Mouse (Mus musculus) hindlimb bud, embryonic 11.5 days (tissue): ENCODE measurements around the gene Gng11.

Source experiments
- DNase-seq: peaks from one replicate; pipeline ENCODE4 v3.0.0-alpha.2; 2012; ENCODE audit warnings: low read depth, low spot score; ENCODE audit errors: extremely low spot score

Gng11 gene

DNA sequence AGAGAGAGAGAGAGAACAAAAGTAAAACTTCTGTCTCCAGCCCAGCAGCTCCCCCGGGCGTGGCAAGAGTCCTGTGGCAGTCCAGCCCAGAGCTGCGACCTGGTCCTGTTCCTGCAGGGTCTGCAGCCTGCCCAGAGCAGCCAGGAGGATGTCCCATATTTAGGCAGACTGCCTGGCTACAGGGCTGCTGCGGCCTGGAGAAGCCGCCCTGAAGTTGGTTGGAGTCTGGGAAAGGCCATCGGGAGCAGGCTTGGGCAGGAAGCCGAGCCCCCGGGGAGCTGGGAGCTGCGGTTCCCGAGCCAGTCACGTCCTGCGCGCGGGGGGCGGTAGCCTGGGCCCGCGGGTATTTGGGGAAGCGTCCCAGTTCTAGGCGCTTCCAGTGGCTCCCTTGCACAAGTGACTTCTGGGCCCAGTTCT, at the start of gene Gng11:
TSS of gene Gng11 (plus strand) at position 15 of the 417 bp plus-strand sequence.
- DNase-seq = peak; percentile 1

- no peak for DNase-seq
Observed at GRCm38 (mm10) chr6:3954969-3955368, 48.7 kb upstream of the Gng11 start.

GRCm38 (mm10) chr6:3967676-3968626, 35.8 kb upstream of the Gng11 start:
- no peak for DNase-seq

DNA sequence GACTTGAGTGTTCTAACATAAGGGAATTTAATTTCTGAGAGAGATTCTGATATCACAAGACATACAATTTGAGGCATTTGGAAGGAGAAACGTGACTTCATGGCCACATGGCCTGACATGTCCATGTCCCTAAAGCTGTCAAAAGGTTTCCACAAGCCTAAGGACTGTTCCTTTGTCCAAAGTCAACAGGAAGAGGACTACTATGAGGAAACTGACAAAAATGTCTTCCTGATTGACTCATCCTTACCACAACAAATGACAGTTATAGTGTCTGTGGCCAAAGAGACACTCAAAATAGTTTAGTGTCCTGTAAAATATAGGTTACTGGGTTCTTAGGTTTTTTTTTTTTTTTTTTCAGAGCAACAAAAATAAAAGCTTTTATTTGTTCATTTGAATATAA, 30.0 kb upstream of the Gng11 start:
- DNase-seq = no peak

DNA sequence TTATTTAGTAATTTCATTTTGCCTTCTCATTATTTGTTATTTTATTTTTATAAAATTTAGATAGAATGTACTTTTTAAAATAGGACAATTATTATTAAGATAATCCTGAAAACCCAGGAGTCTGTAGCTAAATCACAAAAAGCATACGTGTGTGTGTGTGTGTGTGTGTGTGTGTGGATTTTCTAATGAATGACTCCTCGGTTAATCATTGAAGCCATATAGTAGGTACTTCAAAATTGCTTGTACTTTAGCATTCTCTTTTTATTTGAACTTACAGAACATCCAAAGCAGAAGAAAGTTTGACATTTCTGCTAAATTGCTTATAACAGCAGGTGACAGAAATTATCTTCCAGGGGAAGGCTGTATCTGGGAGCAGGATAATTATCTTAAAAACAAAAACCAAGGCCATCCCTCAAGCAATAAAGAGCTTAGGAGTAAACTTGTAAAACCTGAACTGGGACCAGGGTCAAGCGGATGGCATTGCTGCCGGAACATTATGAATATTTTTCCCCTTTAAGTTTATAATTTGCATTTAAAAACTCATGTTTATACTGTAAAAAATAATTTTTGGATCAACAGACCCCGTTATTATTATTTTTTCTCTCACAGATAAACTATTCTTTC, 20.9 kb upstream of the Gng11 start:
- DNase-seq = no peak

DNA sequence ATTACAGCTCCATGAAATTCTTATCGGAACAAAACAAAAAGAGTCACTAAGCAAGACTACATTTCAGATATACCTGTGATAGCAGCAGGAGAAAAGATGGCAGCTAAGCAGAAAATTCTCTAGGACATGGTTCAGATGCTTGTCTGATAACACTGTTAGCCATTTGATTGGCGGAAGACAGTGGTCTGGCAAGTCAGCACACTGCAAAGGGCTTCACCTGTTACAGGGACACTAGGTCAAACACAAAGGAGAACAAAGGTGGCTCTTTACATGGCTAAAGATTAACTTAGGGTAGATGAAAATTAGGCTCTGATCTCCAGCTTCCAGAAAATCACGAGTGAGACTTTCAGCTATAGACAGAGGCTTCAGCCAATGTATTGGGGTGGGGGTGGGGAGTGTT, 15.0 kb upstream of the Gng11 start, which contains the start of gene Tfpi2:
TSS of gene Tfpi2 (minus strand) at position 170 of the 400 bp plus-strand sequence.
- no peak for DNase-seq

DNA sequence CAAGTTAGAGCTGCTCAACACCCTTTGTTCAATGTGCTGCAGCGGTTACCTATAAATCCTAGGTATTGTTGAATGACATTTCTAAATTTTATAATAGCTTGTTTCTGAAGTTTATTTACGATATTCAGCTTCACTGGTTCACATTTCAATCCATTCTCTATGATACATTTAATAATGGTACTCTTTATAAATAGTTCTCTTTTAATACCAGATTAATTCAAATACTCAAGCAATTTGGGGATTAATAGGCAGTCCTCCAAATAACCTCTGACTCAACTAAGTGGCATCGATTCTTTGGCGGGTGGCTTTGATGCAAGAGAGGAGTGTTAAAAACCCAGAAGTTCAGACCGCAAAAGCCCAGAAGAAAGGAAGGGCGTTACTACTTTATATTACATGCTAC, 10.2 kb upstream of the Gng11 start, which contains the start of gene Gngt1:
TSS of gene Gngt1 (plus strand) at position 301 of the 400 bp plus-strand sequence.
- no peak for DNase-seq

DNA sequence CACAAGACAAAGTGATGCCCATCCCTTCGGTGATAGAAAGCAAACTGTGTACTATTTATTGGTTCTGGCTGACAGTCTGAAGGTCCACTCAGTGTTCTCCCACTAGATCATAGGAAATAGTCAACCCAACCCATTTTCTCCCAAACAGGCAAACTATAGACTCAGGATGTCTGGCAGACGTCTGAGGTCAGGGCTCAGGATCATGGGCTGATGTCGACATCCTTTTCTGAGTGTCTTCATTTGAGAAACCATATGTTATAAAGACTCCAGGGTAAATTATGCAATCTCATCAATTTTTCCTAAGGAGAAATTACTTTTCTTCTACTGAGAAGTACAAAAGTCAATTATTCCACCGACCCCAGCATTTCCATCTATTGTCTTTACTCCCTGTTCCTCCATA, 5.6 kb upstream of the Gng11 start:
- DNase-seq = no peak

- DNase-seq = no peak
Observed at GRCm38 (mm10) chr6:3999296-3999695, 4.4 kb upstream of the Gng11 start.

- DNase-seq = no peak
Observed at GRCm38 (mm10) chr6:4000716-4001115, 3.0 kb upstream of the Gng11 start.

DNA sequence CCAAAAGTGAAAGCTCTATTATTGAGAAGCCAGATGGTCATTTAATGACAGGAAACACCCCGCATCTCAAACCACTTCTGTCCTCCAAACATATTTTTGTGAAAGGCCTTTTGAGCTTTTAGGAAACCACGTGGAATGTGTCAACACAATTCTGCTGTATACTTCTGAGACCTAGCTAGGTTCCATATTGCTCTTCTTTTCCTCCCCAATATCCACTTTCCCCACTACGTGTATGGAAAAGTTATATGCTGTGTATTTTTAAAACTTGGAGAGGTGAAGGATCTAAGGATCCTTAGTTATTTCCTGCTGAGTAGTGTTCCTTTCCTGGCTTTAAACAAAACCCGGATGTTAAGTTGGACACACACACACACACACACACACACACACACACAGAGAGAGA, 259 bp upstream of the Gng11 start:
- peak; percentile 28 for DNase-seq

DNA sequence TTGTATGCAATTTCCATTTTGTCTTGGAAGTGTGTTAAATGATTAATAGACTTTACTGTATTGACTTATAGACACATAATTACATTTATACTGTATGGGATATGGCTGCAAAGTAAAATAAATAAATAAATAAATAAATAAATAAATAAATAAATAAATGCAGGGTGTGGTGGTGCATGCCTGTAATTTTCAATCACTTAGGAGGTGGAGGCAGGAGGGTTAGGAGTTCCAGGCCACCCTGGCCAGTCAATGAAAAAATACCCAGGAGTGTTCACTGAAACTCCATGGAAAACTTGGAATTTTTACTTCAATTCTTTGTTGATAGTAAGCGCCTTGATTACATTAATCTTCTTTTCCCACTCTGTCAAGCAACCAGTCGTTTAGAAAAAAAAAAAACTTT, 1.1 kb downstream of the Gng11 start:
- no peak for DNase-seq

DNA sequence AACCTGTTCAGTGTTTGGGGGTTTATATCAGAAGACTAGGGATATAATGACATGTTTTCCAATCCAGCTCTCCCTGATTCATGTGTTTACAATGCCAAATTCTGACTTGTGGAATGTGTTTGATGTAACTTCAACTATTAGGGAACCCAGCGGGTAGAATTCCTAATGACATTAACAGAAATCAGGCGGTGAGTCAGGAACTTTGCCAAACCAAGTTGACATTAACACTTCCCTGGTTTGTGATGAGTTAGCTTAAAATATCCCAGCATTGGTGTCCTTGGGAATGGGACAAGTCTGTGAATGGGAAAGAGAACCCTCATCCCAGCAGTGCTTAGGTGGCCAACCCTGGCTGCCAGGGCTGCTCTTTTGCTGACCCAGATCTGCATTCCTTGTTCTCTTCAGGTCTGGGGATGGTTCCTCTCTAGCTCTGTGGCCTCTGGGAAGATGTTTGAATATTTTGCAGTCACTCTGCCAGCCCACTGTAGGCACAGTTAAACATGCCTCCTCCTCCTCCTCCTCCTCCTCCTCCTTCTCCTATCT, 4.9 kb downstream of the Gng11 start:
- DNase-seq = no peak

DNA sequence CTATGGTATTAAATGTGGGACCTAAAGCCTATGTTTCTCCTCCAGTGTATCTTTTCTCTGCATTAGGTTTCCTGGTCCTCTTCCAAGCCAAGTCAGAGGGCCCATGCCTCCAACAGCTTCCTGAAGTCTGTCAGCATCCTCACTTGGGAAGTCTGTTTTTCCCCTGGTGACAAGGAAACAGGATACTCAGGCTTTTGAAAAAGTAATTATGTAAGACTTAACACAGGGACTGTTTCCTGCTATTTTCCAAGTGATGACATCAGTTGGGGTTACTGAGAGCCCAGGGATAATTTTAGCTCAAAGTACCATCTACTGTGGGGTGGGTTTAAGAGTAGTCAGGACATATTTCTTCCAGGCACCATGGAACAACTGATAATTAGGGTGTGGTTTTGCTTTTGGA, 5.8 kb downstream of the Gng11 start:
- no peak for DNase-seq

GRCm38 (mm10) chr6:4022645-4023044, 18.9 kb downstream of the Gng11 start:
- no peak for DNase-seq

DNA sequence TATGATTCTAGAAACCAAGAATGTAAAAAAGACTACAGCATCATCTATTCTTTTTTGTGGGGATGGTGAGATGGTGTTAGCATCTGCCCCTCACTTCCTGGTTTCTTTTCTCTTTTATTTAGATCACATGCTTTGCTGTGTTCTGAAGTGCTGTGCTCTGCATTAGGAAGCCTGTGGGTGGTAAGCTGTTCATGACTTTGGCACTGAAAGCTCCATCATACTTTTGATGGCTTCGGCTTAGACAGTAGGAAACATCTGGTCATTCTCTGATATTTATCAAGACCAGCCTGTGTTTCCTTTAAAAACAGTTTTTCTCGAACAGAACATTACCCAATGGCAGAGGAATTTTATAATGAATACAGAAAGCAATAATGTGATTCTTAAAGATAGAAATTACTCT, 22.7 kb downstream of the Gng11 start:
- DNase-seq = no peak

- DNase-seq = no peak
Observed at GRCm38 (mm10) chr6:4030956-4031355, 27.3 kb downstream of the Gng11 start.

DNA sequence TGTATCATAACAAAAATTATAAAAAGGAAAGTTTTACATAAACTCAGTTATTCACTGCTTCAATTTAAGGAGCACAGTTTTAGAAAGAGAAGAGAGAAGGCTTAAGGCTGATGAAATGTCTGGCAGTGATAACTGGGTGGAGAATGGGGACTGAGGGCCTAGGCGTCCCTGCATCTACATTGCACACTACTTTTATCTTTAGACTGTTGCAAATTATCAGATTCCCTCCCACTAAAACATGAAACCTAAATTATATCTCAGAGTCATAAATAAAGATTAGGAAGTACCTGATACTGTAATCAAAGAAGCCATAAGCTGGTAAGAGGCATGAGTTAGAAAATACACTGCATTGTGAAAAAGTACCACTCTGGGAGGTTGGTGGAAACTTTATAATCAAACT, 38.1 kb downstream of the Gng11 start:
- DNase-seq = no peak

DNA sequence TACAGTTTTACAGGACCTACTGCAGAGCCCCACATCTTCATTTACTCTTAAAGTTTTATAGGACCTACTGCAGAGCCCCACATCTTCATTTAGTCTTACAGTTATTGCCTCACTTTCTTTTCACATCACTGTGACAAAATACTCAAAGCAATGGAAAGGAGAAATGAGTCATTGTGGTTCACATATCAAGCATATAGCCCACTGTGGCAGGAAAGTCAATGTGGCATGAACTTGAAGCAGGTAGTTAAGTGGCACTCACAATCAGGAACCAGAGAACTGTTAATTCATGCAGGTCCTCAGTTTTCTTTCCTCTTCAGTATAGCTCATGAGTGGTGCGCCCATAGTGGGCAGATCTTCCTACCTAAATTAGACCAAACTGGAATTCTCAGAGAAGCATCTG, 43.5 kb downstream of the Gng11 start:
- DNase-seq = no peak

DNA sequence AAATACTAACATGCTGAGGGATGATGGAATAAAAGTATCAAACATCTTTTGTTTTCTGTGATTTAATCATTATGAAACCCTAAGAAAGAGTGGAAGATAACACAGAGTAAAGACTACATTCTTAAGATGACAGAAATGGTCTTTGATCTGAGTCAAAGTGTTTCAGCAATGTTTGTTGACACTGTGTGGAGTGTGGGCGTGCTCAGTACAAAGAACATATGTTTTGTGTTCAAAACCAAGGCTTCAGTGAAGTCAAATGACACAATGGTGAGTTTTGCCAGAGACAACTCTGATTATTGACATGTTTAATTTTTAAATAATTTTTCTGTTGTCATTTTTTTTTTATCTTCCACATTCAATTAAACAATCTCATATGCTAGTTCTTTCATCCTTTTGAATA, 49.1 kb downstream of the Gng11 start:
- no peak for DNase-seq

GRCm38 (mm10) chr6:4054387-4054786, 50.7 kb downstream of the Gng11 start:
- DNase-seq = no peak
